Mouse (Mus musculus): ENCODE data around the gene C1galt1.

GRCm38 (mm10) chr6:7876836-7877235, 32.2 kb downstream of the C1galt1 start:
- TF ChIP-seq CTCF (IDR thresholded peaks at IDR 0.05; ENCODE audit: insufficient read depth, low read depth, low read length) (no peak), POLR2A (IDR thresholded peaks at IDR 0.05; ENCODE audit: insufficient read depth, low read depth, low read length) (no peak)
